Mouse (Mus musculus): ENCODE measurements at regions not wholly inside any gene's neighbourhood (a gene's known extent, or its start where the extent isn't known, plus 50 kb on each side); places are given as distances from the start of the nearest gene placed in this dataset.

DNA sequence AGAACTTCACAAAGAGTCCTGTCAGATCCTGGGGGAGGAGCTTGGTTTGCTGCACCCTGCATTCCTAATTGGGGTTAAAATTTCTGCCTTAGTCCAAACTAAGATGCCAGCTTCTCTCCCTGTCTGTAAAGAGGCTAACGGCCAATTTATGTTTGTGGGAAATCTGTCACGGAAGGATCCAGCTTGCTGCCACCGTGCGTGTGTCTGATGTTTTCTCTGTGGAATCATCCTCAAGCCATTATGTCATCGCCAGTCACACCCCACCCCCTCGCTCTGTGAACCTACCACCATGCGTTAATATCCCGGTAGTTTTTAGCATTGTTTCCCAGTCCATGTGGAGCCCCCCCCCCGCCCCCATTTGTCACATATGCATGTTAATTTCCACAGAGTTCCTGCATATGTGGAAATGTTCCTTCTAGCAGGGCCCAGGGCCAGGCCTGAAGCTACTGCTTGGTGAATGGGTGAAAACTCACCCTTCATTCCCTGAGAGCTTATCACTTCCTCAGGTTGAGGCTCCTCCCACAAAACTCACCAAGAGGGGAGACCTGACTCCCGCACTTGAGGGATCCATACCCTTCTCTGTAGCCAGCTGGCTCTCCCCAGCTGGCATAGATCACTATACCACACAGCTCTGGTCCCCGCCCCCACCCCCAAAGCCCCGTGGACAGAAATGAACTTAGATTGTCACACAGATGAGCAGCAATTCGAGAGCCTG lies 233.4 kb downstream of the Bcl11b start:
- DNase-seq: peak in 1 of 2 experiments; percentile 18

DNA sequence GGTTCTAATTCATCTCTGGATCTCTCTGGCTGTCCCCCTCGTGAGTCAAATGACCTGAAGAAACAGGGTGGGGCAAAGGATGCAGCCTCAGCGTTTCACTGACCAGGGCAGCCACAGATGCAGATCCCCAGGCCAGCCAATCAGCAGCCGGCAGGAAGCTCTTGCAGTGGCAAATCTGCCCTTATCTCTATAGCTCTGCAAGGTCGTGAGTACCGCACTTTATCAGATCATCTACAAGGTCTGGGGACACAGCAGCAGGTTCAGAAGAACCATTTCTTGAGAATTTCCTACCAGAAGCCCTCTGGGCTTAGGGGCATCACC lies 232.9 kb downstream of the Bcl11b start:
- DNase-seq: peak in 1 of 2 experiments; percentile 19

DNA sequence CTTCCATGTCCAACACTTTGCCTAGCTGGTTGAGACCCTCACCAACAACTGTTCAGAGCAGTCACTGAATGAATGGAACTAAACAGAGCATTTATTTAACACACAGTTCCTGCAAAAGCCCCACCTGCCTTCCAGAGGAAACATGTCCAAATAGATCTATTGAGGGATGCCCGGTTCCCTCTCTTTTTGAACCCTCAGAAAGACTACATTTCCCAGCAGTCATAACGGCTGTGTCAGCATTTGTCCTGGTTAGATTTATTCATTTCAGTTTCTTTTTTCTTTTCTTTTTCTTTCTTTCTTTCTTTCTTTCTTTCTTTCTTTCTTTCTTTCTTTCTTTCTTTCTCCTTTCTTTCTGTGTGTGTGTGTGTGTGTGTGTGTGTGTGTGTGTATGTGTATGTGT lies 232.1 kb downstream of the Bcl11b start:
- DNase-seq: no peak

DNA sequence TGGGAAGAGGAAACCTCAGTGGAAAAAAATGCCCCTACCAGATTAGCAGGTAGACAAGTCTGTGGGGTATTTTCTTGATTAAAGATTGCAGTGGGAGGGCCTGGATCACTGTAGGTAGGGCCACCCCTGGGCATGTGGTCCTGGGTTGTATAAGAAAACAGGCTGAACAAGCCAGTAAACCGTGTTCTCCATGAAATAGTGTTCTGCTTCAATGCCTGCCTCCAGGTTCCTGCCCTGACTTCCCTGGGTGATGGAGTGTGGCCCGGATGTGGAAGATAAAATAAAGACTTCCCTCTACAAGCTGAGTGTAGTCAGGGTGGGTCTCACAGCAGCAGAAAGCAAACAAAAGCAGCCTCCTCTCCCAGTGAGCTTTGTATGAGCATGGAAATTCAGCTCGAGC lies 231.6 kb downstream of the Bcl11b start:
- DNase-seq: no peak

DNA sequence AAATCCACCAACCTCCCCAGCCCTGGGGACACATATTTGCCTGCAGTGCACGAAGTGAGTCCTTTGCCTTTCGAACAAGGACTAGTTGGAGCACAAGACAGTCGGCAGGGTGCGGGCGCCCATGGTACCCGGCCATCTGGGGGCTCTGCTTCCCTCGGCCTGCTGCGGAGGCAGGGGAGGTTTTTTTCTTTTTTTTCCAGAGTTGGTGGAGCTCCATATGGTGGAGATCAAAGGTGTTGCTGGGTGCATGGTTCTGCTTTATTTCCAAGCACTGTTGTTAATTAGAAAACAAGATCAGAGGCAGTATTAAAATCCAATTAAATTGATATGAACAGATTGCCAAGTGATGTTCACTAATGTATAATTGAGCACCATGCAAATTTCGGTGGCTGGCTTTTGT lies 225.4 kb downstream of the Bcl11b start:
- no peak for DNase-seq

DNA sequence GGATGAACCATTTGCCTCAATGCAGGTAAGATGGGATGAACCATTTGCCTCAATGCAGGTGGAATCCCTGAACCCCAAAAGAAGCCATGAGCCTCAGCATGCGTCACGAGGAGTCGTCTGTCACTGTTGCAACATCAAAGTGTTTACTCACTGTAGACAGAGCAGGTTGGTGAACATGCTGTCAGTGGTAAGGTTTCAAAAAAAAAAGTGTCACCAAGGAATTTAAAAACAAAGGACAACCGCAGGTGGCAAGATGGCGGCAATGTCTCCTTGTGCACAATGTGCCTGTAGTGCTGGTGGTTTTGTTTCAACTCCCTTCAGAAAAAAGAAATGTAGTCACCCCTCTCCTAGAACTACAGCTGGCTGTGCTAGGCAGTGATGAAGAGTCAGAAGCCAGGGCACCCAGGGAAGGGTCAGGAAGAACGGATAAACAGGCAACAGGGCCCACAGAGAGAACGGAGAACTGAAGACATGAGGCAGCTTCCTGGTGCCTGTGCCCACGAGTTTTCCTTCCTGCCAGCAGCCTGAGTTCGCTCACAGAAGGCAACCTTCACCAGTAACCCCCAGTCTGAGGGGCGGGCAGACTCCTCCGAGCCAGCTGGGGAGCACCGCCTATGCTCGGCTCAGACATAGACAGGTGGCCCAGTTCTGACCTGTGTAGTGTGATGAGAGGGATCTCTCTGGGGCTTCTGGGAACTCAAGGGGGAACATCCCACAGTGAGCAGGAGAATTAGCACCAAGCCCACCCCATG lies 223.9 kb downstream of the Bcl11b start:
- no peak for DNase-seq

DNA sequence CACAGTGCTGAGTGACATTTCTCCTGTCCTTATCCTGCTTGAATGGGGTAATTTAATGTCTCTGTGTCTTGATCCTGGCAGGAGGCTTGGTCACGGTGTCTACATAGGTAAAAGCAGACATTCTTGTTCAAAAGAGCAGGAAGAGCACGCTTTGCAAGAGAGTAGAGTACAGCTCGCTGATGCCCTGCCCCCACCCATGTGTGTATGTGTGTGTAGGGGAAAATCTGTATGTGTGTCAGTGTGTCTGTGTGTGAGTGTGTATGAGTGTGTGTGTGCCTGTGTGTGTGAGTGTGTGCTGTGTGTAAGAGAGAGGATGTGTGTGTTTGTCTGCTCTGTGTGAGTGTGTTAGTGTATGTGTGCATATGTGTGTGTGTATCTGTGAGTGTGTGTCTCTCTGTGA lies 221.3 kb downstream of the Bcl11b start:
- DNase-seq: no peak

DNA sequence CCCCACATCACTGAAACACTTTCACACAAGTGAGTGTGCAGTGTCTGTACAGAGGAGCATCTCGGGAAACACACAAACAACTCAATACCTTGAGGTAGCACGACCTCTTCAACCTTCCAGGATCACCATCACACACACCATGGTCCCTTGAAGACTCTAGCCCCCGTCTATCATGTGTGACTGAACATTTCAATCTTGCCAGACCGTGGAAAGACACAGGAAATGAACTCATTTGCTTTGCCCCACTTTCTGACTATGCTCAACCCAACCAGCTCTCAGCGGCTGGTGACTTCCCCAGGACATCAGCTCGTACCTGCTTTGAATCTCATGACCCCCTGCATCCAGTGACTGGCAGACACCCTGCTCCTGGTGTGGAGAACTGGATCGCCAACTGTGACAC lies 219.6 kb downstream of the Bcl11b start:
- no peak for DNase-seq

DNA sequence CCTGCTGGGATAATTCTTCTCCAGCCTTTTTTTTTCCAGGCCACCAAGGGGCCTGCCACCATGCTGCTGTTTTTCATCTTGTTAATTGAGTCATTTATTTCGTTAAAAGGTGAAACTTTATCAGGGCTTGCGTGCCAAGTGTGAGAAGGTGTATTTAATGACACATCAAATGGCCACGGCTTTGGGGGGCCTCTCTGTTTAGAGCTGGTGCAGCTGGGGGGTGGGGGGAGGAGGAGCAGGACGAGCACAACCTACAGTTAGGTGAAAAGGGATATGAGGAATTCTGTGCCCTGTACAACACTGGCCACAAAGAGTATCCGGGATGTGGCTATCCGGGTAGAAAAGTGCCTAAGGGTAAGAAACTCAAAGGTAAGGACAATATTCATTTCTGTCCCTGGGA lies 213.6 kb downstream of the Bcl11b start:
- no peak for DNase-seq

DNA sequence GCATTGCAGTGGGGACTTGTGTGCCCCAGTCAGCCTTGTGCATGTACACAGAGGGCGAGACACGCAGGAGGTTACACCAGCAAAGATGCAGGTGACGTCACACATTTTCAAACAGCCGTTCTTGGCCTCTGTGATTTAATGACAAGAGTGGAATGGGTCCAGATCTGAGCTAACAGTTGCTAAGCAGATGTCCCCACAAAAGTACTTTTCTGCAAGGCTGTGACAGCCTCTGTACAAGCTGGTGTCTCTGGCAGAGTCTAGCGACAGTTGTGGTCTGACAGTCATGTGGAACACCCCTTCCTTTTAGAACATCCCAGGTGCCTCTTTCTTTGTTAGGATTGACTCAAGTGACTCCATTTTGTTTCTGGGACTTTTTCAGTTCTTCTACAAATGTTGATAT lies 203.1 kb downstream of the Bcl11b start:
- no peak for DNase-seq

DNA sequence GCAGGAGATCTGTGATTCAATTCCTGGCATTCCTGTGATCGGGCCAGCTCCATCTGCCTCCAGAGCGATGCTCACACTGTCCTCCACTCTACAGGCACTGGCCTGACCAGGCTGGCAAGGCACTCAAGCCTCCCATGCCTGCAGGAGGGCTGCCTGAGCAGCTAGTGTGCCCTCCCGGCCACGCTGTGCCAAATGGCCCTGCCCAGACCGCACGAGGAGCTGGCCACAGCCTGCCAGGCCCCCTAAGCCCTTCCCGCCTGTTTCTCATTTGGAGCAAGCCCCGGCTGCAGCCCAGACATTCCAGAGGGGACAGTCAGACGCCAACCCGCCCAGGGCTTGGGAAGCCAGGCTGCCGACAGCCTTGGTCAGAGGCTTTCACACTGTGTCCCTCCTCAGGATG lies 195.8 kb downstream of the Bcl11b start:
- DNase-seq: no peak

DNA sequence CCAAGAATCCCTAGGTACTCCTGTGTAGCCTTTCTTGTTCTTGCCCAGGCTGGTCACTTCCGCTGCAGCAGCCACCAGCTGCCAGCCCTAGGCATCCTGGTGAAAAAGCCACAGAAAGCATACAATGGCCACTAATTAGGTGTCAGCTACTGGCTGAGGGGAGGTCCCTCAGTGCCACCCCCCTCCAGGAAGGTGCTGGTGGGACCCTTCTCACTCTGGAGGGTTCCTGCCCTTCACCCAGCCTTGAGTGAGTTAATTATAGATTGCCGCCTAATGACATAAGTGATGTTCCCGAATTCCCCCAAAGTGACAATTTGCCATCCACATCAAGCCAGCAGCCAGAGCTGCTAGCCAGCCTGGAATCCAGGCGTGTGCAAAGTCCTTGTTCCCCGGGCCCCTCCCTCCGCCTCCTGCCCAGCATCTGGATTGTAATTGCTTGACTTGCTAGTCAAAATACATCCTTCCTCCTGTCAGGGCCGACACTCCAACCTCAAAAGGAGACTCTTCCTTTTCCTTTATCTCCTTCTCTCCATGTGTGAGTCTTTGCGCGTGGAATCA lies 195.2 kb downstream of the Bcl11b start:
- DNase-seq: no peak

DNA sequence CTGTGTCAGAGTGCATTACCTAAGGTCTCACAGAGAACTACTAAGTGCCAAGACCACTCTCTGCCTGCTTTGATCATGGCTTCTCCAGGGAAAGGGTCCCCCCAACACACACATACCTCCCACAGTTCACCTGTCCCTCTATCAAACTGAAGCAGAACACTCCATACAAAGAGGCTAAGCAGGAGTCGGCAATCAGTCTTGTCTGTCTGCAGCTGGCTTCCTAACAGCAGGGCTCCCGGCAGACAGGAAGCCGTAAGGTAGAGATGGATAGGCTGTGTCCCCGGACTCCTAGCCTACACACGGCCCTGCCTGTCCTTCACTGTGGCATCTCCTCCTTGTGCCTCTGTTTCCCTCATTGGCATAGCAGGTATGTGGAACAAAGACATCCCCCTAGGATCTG lies 192.2 kb downstream of the Bcl11b start:
- no peak for DNase-seq

DNA sequence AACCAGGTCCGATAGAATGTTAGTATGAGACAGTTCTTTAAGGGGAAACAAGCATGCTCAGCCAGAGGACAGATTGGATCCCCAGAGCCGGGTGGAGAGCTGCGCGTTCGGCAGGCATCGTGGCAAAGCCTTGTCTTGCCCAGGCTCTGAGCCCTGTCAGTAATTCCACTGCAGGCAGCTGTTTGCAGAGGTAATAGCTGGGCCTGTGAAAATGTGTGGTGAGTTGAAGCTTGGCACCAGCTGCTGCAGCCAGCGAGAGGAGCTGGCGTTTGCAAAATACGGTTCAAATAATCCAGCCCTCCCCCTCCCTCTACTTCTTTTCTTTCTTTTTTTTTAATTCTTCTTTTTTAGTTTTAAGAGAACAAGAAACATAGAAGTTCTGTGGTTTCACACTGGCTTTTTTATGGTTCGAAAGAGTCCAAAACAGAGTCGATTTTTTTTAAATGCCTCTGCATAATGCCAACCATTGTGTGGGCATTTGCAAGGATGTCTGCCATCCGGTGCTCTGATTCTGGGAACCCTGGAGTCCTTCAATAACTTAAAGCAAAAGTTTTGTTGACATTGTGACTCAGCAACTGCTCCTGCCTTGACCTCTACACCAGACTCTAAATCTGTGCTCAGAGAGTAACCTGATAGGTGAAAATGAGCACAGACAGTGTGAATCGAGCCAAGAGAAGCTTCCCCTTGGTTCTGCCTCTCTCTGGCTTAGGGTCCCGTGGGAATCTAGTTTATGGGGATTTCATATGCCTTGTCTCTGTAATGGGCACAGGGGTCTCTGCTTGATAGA lies 190.7 kb downstream of the Bcl11b start:
- no peak for DNase-seq

DNA sequence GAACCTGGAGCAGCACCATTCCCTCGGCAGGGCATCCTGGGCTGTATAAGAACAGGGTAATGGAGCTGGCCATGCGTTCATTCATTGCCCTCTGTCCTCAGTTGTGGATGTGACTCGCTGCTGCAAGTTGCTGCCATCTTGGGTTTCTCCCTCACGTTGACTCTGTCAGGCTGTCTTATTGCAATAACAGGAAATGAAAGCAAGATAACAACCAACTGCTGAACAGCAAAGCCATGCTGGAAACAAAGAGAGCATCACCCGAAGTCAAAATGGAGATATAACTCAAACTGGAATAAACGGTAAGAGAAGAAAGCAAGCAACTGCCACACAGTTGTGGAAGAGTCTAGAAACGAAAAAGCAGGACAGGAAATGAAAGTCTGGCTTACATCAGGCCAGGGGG lies 188.5 kb downstream of the Bcl11b start:
- DNase-seq: no peak

DNA sequence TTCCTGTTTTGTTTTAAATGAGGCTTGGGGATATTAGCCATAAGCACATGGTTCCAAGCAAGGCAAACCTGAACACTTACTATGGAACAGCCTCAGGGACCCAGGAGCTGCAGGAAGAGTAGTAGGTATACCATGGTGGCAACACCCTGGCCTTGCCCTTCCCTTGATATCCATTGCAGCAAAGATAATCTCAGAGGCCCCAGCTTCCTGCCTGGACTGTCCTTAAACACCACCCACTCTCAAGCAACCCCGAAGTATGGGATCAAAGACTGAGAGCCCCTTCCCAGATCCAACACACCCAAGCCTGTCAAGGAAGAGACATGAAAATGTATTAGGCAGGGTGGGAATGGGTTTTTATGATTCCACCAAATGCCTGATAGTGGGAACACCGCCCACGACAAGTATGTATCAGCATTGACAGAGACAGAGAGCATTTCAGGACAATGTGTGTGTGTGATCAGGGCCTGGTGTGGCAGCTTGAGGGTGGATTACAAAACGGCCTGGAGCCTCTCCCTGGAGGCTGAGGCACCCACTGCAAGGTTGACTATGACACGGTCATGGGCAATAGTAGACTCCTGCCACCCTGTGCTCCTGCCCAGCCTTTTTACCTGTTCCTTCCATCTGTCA lies 179.5 kb downstream of the Bcl11b start:
- no peak for DNase-seq

DNA sequence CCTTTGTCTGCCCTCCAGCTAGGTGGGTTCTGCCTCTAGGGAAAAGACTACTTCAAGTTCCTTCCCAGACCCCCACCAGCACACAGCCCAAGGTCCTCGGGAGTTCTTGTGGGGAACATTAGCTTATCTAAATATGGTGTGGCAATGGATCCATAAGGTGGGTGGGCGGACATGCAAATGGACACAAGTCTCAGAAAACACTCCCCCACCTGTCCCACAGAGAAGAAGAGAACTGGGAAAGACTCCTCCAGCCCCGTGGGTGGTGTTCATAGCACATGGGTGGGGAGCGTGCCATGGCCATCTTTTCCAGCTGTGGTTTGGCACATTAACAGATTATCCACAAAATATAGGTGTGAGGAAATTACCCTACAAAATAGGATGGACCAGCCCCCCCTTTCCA lies 177.5 kb downstream of the Bcl11b start:
- no peak for DNase-seq

DNA sequence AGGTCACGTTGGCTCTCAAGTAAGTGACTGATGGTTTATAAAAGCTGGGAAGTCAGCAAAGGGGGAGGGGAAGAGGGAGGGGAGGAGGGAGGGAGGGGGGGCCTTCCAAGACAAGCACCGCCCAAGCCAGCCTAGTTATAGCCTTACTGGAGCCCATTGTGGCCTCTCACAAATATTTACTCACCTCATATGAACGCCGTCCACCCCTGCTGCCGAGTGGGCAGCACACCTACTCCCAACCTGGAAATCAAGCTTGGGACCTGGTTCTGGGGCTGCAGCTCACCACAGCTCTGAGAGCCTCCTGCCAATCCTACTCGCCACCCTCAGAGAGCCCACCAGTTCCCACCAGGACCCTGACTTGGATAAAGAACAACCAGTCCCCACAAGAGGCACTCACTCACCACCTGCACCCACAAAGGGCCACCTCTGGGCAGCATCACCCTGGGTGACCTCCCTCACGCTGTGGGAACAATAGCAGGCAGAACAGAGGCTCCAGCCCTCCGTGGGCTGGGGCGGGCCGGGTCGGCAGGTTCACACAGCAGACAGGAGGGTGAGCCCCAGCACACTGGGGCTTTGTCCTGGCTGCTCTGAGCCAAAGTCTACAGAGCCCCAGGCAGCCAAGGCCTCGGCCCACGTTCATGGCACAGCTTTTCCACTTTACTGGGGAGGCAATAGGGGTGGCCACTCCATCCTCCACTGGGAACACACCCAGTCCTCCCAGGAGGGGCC lies 171.8 kb downstream of the Bcl11b start:
- DNase-seq: no peak

DNA sequence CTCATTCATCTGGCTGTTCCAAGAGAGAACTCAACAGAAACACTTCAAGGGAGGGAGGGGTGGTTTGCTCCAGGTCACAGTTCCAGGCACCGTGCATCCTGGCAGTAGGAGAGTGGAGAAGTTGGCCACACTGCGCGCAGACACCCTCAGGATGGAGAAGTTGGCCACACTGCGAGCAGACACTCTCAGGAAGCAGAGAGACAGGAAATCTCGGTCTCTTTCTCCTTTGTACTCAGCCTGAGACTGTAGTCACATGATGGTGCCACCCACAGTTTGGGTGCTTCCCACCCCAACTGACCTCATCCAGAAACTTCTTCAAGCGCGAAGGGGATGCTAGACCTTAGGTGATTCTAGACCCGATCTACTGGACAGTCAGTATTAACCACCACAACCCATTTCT lies 170.4 kb downstream of the Bcl11b start:
- DNase-seq: no peak

DNA sequence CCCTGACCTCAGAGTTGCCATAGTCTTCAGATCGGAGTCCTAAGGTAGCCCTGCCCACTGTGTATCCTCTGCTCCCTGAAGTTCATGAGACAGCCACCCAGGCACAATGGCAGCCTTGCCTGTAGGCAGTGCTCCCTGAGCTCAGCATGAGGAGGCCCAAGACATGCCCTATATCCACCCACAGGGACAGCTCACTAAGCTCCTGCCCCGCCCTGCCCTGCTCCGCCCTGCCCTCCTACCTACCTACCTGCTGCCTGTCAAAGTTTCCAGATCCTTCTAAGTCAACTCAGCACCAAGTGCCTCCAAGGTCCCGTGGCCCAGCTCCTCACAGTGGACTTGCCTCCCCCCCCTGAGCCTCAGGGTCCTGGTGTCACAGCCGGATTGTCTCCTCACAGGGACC lies 168.9 kb downstream of the Bcl11b start:
- DNase-seq: no peak

DNA sequence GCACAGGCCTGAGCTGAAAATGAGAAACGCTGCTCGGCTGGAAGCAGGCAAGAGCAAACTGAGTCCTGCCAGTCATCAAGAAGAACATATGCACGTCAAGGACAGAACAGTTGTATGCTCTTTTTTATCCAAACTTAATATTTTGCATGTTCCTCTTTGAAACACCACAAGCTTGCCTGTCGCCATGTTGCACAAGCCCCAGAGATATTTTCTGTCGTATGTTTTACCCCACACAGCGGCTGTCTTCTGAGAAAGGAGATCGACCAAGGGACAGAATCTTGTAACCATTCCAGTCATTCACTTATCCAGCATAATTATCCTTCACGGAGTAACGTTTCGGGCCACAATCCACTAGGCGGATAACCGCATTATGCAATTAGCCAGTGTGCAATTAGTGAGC lies 165.7 kb downstream of the Bcl11b start:
- no peak for DNase-seq

DNA sequence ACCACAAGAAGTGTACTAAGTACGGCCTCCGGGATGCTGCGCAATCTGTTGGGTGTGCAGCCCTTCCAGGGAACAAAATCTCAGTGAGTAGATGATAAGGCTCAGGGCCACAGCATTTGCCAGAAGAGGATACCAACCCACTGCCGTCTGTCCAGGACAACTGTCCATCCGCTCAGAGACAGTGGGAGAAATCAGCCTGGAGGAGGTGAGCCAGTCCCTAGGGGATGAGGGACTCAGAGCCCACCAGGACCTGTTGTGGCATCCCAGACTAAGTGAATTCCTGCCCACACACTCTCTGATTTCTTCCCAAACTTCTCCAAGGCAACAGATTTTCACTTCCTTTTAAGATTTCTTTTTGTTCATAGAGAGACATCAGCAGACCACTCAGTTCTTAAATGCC lies 158.8 kb downstream of the Bcl11b start:
- DNase-seq: peak in 1 of 2 experiments; percentile 21

DNA sequence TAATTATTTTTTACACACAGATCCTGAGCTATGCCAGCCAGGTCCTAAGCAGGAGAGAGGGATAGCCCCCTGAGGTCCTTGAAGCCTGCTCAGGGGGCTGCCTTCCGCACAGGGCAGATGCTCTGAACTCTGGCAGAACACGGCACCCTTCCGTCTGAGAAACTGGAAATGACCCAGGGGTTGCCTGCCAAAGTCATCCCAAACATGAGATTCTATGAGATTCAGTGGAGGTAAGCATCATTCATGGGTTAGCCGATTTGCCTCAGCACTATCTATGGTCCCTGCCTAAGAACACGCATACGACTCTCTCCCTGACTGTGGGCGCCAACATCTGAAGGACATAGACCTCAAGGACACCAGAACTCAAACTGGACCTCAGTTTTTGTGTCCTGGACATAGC lies 152.8 kb downstream of the Bcl11b start:
- peak in 1 of 2 experiments; percentile 27 for DNase-seq
